Mouse (Mus musculus) intestine, embryonic 14.5 days (tissue): ENCODE results near the gene Spata31. TPM values are rescaled to one million over a fixed set of nuclear protein-coding genes. Genes with fewer than 3 reads are reported as not detected.

ENCODE experiments used
- ATAC-seq: fragments of 200-750 bp; cut with Nextera tagmentation; replicated peaks from 2 replicates; pipeline ENCODE4 v1.8.0; 2017; ENCODE audit warnings: low read depth, moderate number of reproducible peaks, moderate TSS enrichment, moderate library complexity; ENCODE audit not compliant: low FRiP score, low TSS enrichment
- DNase-seq: peaks from one replicate; pipeline ENCODE4 v3.0.0-alpha.2; 2018; ENCODE audit warnings: low spot score
- H3K27ac ChIP-seq: fragments of 300-500 bp; sonication (generic); 2 replicates; pipeline ENCODE4 v1.5.1; 2014; ENCODE audit warnings: low read depth, mild to moderate bottlenecking, control low read depth
- H3K27me3 ChIP-seq: fragments of 300-500 bp; sonication (generic); replicated peaks from 2 replicates; pipeline ENCODE4 v1.6.1; 2014; ENCODE audit warnings: low read length, control low read depth; ENCODE audit not compliant: control insufficient read depth, insufficient read depth
- H3K36me3 ChIP-seq: fragments of 300-500 bp; sonication (generic); 2 replicates; pipeline ENCODE4 v1.6.1; 2014; ENCODE audit warnings: low read length, control low read depth; ENCODE audit not compliant: control insufficient read depth, insufficient read depth
- H3K4me1 ChIP-seq: fragments of 300-500 bp; sonication (generic); replicated peaks from 2 replicates; pipeline ENCODE4 v1.6.1; 2014; ENCODE audit warnings: low read length, control low read depth, mixed read lengths; ENCODE audit not compliant: control insufficient read depth, insufficient read depth
- H3K4me2 ChIP-seq: fragments of 300-500 bp; sonication (generic); 2 replicates; pipeline ENCODE4 v1.6.1; 2014; ENCODE audit warnings: low read length
- H3K4me3 ChIP-seq: fragments of 300-500 bp; sonication (generic); 2 replicates; pipeline ENCODE4 v1.5.1; 2014; ENCODE audit warnings: low read depth, low read length, control low read depth, mixed read lengths
- H3K9ac ChIP-seq: fragments of 300-500 bp; sonication (generic); 2 replicates; pipeline ENCODE4 v1.6.1; 2014; ENCODE audit warnings: mild to moderate bottlenecking, low read length
- H3K9me3 ChIP-seq: fragments of 300-500 bp; sonication (generic); 2 replicates; pipeline ENCODE4 v1.6.1; 2016; ENCODE audit warnings: low read length, control low read depth; ENCODE audit not compliant: control insufficient read depth
- WGBS: fragments of 180-500 bp; shearing (Covaris S2); extraction: QIAGEN DNeasy Blood & Tissue Kit; methylation state at CpG from one replicate; pipeline ENCODE4 v1.1.7; 2014; 5-methylcytosine and 5-hydroxymethylcytosine counted together
- polyA plus RNA-seq: library from polyadenylated mRNA; unstranded; fragments of >200 nt; fragmentation: Nextera tagmentation; extraction: Ambion mirVana; gene quantifications from 2 replicates; pipeline ENCODE4 v1.2.1, GENCODE M21; 2014

Gene Spata31
- not detected in 2 replicates for polyA plus RNA-seq

DNA sequence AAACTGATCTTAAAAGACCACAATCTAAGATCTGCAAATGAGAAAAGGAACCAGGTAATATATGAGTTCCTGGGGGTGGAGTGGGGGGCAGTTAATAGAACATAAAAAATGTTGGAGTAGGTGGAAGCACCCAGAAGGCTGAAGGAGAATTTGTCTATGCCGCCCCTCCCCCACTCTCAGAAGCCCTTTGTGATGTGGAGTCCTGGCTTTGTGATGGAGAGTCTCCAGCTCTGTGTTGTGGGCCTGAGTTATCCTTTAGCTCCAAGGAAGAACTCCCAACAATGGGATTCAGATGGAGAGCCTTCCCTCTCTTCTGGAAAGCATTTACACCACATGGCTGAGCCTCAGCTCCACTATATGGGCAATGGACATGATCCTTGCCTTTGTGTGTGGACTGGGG is at the start of gene Spata31:
Spata31 (plus strand) TSS at position 216 of the 400 bp plus-strand sequence.
- no peak within 1 kb of the TSS for H3K27ac ChIP-seq
- H3K9me3 ChIP-seq, result no peaks in the 10 kb centered on the region
- DNase-seq (no peak), ATAC-seq (no peak)
- no peaks in the 10 kb centered on the region for H3K36me3 ChIP-seq
- no peak within 1 kb of the TSS for H3K4me2 ChIP-seq
- no peak within 1 kb of the TSS for H3K4me3 ChIP-seq
- WGBS, result 79% methylated on average over 1 of the region's 1 CpGs
- no peaks in the 10 kb centered on the region for H3K4me1 ChIP-seq
- no peak within 1 kb of the TSS for H3K9ac ChIP-seq
- no peaks in the 10 kb centered on the region for H3K27me3 ChIP-seq

DNA sequence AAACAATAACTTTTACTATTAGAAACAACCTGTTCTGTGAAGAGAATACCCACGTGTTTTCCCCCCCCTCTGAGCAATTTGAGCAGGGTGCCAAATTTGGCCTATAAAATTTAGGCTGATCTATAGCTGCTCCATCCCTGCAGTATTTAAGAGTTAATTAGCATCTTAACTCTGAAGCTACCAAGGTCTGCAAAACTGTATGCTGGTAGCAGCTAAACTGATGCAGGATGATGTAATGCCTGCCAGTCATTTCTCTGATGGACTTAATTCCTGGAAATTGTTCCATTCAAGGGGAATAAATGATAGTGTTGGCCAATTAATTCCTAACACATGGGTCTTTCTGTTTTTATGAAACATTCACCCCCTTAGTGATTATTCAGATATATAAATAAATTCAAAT is 14.1 kb upstream of the Spata31 start:
- no peak overlapping the region for H3K9ac ChIP-seq
- no peaks in the 10 kb centered on the region for H3K9me3 ChIP-seq
- 46% methylated on average over 1 of the region's 1 CpGs for WGBS
- no peaks in the 10 kb centered on the region for H3K27me3 ChIP-seq
- H3K27ac ChIP-seq, result no peak overlapping the region
- H3K4me1 ChIP-seq, result no peaks in the 10 kb centered on the region
- DNase-seq (no peak), ATAC-seq (no peak)
- no peaks in the 10 kb centered on the region for H3K36me3 ChIP-seq
- no peak overlapping the region for H3K4me2 ChIP-seq
- no peak overlapping the region for H3K4me3 ChIP-seq

DNA sequence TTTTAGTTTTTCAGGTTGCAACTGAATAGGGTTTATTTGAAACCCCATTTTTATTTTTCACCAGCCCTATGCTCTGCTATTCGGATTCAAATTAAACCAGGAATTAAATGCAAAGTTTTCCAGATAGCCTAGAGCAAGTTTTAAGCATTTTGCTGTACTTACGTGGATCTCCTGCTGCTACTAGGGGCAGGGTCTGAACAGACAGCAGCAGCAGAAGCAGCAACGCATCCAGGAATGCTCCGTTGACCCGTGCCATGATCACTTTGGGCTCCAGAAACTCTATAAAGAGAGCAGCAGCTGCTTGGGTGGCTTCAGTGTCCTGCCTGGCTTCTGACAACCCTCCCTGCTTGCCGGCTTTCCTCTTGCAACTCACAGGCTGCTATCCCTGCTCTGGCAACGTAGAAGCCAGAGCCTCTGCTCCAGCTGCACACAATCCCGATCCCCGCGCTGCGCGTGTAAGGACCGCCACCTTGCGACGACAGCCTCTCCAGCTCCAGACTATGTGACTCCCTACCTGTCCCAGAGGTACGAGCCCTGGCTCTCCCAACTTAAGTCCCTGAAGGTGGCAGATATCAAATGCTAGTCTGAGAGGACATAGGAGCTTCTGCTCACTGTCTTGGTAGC is 13.5 kb upstream of the Spata31 start, which contains the start of gene Cntnap3:
Cntnap3 (minus strand) TSS at position 371 of the 624 bp plus-strand sequence.
- Histone ChIP-seq H3K27ac (no peak within 1 kb of the TSS), H3K36me3 (no peaks in the 10 kb centered on the region), H3K4me2 (peak within 1 kb of the TSS; percentile 44), H3K9ac (no peak within 1 kb of the TSS), H3K4me3 (peak within 1 kb of the TSS; percentile 20; the same call in 1 of the 2 replicates), H3K4me1 (no peaks in the 10 kb centered on the region), H3K9me3 (no peaks in the 10 kb centered on the region), H3K27me3 (no peaks in the 10 kb centered on the region)
- peak; percentile 70 for DNase-seq
- 12% methylated on average over 16 of the region's 16 CpGs for WGBS
- peak; percentile 68 for ATAC-seq

Other genes with a start within 250 kb of the Spata31 start
- gene Cntnap3, start 13.5 kb upstream of the Spata31 start, polyA plus RNA-seq, result 1.2 and 2.1 TPM in 2 replicates
- gene Spata31d1c, start 115.7 kb downstream of the Spata31 start, polyA plus RNA-seq, result not detected in 2 replicates
- gene Prss47, start 135.4 kb downstream of the Spata31 start, polyA plus RNA-seq, result not detected in 2 replicates
- 55.6 and 56.7 TPM in 2 replicates for gene Mfsd14b, start 195.6 kb downstream of the Spata31 start, polyA plus RNA-seq
- not detected in 2 replicates for gene Olfr465-ps1, start 220.7 kb downstream of the Spata31 start, polyA plus RNA-seq
- not detected in 2 replicates for gene Olfr466, start 232.8 kb downstream of the Spata31 start, polyA plus RNA-seq